Mouse (Mus musculus) ES-E14 (cell line): ENCODE measurements around the gene Klf2. TPM values are rescaled to one million over a fixed set of nuclear protein-coding genes. Genes with fewer than 3 reads are reported as not detected.

ENCODE experiments used
- DNase-seq: peaks from one replicate; pipeline ENCODE4 v3.0.0-alpha.2; 2013; ENCODE audit warnings: low read depth, low spot score
- H3K27ac ChIP-seq: 2 replicates; pipeline ENCODE4 v1.5.1; 2012; ENCODE audit warnings: low read depth, mild to moderate bottlenecking, low read length, moderate library complexity, mixed read lengths; ENCODE audit not compliant: poor library complexity, insufficient read depth, severe bottlenecking
- H3K36me3 ChIP-seq: 2 replicates; pipeline ENCODE4 v1.6.1; 2012; ENCODE audit warnings: mild to moderate bottlenecking, low read length, moderate library complexity, mixed read lengths; ENCODE audit not compliant: control insufficient read depth, poor library complexity, insufficient read depth, severe bottlenecking
- H3K4me1 ChIP-seq, 2 experiments: fragments of 150-350 bp in 1 of 2; sonication (generic) in 1 of 2; 2 replicates each; pipeline ENCODE4 v1.6.1; 2012; ENCODE audit warnings: low read length in 2 of 2, mild to moderate bottlenecking in 1 of 2, mixed read lengths in 1 of 2; ENCODE audit not compliant: control insufficient read depth in 2 of 2, insufficient read depth in 2 of 2, poor library complexity in 1 of 2
- H3K4me3 ChIP-seq, 2 experiments: fragments of 150-350 bp in 1 of 2; sonication (generic) in 1 of 2; 2 replicates each; pipeline ENCODE4 v1.5.1; 2012; ENCODE audit warnings: low read length in 2 of 2, low read depth in 1 of 2, mild to moderate bottlenecking in 1 of 2, mixed read lengths in 1 of 2; ENCODE audit not compliant: insufficient read depth in 1 of 2, poor library complexity in 1 of 2, severe bottlenecking in 1 of 2
- H3K9ac ChIP-seq: 2 replicates; pipeline ENCODE4 v1.6.1; 2012; ENCODE audit warnings: low read depth, mild to moderate bottlenecking, low read length, mixed read lengths; ENCODE audit not compliant: poor library complexity, insufficient read depth, severe bottlenecking
- H3K9me3 ChIP-seq: fragments of 150-350 bp; sonication (generic); 2 replicates; pipeline ENCODE4 v1.6.1; 2012; ENCODE audit warnings: low read depth, mild to moderate bottlenecking, low read length; ENCODE audit not compliant: control insufficient read depth, insufficient read depth
- CHD2 ChIP-seq: IDR thresholded peaks from 2 replicates; pipeline ENCODE4 v1.6.1; 2014; ENCODE audit warnings: mild to moderate bottlenecking, low read depth, low read length, inconsistent platforms
- HCFC1 ChIP-seq: IDR thresholded peaks from 2 replicates; pipeline ENCODE4 v1.6.1; 2012; ENCODE audit warnings: low read length, inconsistent platforms, borderline replicate concordance; ENCODE audit not compliant: insufficient read depth
- MAFK ChIP-seq: IDR thresholded peaks from 2 replicates; pipeline ENCODE4 v1.6.1; 2014; ENCODE audit warnings: mild to moderate bottlenecking, low read depth, low read length, inconsistent platforms; ENCODE audit not compliant: insufficient read depth
- ZC3H11A ChIP-seq: IDR thresholded peaks from 2 replicates; pipeline ENCODE4 v1.6.1; 2012; ENCODE audit warnings: low read depth, mild to moderate bottlenecking, inconsistent platforms, low read length, borderline replicate concordance
- ZNF384 ChIP-seq: IDR thresholded peaks from 2 replicates; pipeline ENCODE4 v1.6.1; 2012; ENCODE audit warnings: low read depth, low read length, inconsistent platforms
- in situ Hi-C, 2 experiments: fragments of 600-800 bp; cut with MboI; formaldehyde crosslinking; loops; one replicate each; pipeline ENCODE4 v1.15.1; 2025; ENCODE audit warnings: low sequenced_read_pairs in 2 of 2, inconsistent platforms in 1 of 2; ENCODE audit not compliant: unreplicated experiment in 2 of 2
- total RNA-seq: library from RNA; depleted of rRNA; stranded (reverse); fragments of 300-350 nt; gene quantifications from 2 replicates; pipeline ENCODE4 v1.2.3, GENCODE M21; 2012

Gene Klf2
- total RNA-seq, 1 experiment: 55.0 TPM

DNA sequence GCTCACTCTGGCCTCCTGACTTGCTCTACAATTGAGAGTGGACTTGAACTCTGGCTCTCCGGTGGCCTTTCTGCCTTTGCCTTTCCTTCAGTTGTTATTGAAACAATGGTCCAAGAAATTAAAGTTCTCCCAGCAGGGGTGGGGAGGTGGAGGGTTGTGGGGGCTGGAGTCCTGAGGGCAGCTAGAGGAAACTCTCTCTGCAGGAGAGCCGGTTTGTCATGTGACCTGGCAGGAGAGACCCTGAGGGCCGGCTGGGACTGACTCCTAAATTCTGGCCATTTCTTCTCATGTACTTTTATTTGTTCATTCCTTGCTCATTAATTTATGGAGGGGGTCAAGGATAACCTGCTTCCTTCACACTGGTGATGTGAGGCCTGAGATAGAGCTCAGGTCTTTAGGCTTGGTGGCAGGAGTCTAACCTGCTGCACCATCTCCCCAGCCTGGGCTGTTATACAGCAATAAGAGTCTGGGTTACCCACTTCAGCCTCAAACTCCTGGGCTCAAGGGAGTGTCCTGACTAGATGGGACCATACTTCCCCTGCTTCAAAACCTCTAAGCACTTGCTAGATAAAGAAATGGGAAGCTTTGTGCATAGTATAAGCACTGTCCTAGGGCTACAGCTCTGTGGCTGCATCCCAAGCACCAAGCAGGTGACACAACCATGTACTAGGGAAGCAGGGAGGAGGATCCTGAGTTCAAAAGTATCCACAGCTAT, 14.8 kb downstream of the Klf2 start:
- no peak for TF ChIP-seq CHD2
- Histone ChIP-seq H3K27ac (peak overlapping the region; percentile 97), H3K4me1 (peaks cover 29 to 53% of the 10 kb centered on the region in 2 experiments), H3K36me3 (no peaks in the 10 kb centered on the region; the same call in 1 of the 2 replicates), H3K9ac (peak overlapping the region; percentile 45; the same call in 1 of the 2 replicates), H3K4me3 (peak overlapping the region in 1 of 2 experiments; percentile 6; a peak in 1 of 4 replicates), H3K9me3 (no peaks in the 10 kb centered on the region)
- DNase-seq: no peak
- in situ Hi-C loops: no loop called here

DNA sequence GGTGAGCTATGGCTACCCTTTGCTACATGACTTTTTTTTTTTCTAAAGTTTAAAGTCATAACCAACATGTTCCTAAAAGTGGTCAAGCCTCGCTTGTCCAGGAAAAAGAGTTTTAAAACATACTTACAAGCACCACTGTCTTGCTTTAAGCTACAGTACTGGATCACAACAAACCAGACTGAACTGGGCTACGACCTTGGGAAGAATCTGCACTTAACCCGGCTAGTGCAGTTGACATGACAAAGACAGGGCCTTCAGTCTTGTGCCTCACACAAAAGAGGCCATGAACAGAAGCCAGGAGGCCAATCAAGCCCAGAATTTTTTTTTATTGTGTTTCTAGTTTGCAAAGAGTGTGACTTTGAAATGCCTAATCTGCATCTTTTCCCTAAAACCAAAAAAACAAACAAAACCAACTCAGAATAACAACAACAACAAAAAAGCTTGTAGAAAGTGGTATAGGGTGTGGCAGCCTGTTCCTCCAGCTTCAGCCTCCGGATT, 15.4 kb downstream of the Klf2 start:
- peak; percentile 89 for DNase-seq
- in situ Hi-C loops: no loop called here
- Histone ChIP-seq H3K4me1 (peaks cover 29 to 53% of the 10 kb centered on the region in 2 experiments), H3K36me3 (no peaks in the 10 kb centered on the region; the same call in 1 of the 2 replicates), H3K9me3 (no peaks in the 10 kb centered on the region), H3K4me3 (no peak overlapping the region; a peak in 1 of 4 replicates), H3K9ac (no peak overlapping the region), H3K27ac (peak overlapping the region; percentile 100)
- peak; percentile 61 for TF ChIP-seq MAFK
- TF ChIP-seq HCFC1: no peak
- peak; percentile 82 for TF ChIP-seq ZNF384
- no peak for TF ChIP-seq ZC3H11A
- peak; percentile 57; the same call in 1 of the 2 replicates for TF ChIP-seq CHD2

DNA sequence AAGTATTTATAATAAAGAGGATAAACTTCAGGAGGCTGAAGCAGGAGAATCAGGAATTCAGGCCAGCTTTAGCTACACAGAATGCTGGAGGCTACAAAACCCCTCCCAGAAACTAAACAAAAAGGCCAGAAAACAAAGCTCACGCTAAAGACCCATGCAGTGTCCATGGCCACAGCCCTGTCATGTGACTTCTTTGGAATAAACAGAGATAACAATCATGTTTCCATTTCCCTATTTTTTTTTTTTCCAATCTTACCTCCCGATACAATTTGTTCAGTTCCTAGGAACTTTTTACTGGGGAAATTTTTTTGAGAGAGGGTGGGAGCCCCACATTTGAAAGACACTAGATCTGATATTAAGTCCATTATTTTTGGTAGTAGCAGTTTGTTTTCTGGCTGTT, 17.4 kb downstream of the Klf2 start:
- Histone ChIP-seq H3K27ac (peak overlapping the region; percentile 31; the same call in 1 of the 2 replicates), H3K36me3 (peaks cover 4% of the 10 kb centered on the region; the same call in 1 of the 2 replicates), H3K9me3 (no peaks in the 10 kb centered on the region), H3K4me1 (peaks cover 24 to 34% of the 10 kb centered on the region in 2 experiments), H3K9ac (no peak overlapping the region), H3K4me3 (no peak overlapping the region)
- TF ChIP-seq MAFK: no peak
- no peak for TF ChIP-seq CHD2
- no peak for TF ChIP-seq ZC3H11A
- TF ChIP-seq ZNF384: no peak
- no peak for TF ChIP-seq HCFC1
- in situ Hi-C loops: no loop called here
- no peak for DNase-seq

DNA sequence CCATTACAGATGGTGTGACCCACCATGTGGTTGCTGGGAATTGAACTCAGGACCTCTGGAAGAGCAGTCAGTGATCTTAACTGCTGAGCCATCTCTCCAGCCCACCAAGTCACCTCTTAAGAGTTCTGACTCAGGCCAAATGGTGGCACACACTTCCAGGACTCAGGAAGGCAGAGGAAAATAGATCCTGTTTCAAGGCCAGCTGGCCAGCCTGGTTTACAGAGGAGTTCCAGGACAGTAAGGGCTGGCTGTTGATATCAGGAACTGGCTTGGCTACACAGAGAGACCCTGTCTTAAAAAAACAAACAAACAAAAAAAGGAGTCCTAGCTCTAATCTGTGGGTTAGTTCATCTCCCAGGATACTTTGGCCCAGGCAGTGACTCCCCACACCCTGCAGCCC, 18.2 kb downstream of the Klf2 start:
- no peaks in the 10 kb centered on the region for H3K9me3 ChIP-seq
- no peak overlapping the region for H3K4me3 ChIP-seq
- TF ChIP-seq HCFC1 (no peak), CHD2 (no peak), MAFK (no peak)
- H3K36me3 ChIP-seq: peaks cover 4% of the 10 kb centered on the region; the same call in 1 of the 2 replicates
- peak overlapping the region; percentile 72 for H3K27ac ChIP-seq
- no peak overlapping the region for H3K9ac ChIP-seq
- H3K4me1 ChIP-seq: peaks cover 24 to 27% of the 10 kb centered on the region in 2 experiments
- in situ Hi-C loops: no loop called here
- DNase-seq: no peak
